8 mouse cellular contexts compared by ENCODE assay signal in genomic region chr7:75456152-75456888, GRCm38 (mm10). TPM values are rescaled to one million over a fixed set of nuclear protein-coding genes. Genes with fewer than 3 reads are reported as not detected.
A peak's percentile ranks its signal among the peaks of the same experiment; 100 is the strongest.
DNase-seq lines count a peak whose midpoint lies in the region; ATAC-seq and TF ChIP-seq lines count a peak whose summit lies in the region.

No protein-coding gene starts in this region.

- TF ChIP-seq POLR2A in limb, embryonic 14.5 days (IDR thresholded peaks at IDR 0.05; ENCODE audit: borderline replicate concordance, extremely low read depth, insufficient read depth, insufficient read length), result no peak

- no peaks in the 10 kb centered on the region for H3K9me3 ChIP-seq in embryonic facial prominence, embryonic 15.5 days (replicated peaks)
- no peaks in the 10 kb centered on the region for H3K9me3 ChIP-seq in limb, embryonic 14.5 days (ENCODE audit: control insufficient read depth, low read length)
- H3K9me3 ChIP-seq in neural tube, embryonic 15.5 days (replicated peaks), result no peaks in the 10 kb centered on the region

- H3K9ac ChIP-seq in embryonic facial prominence, embryonic 15.5 days, result peak overlapping the region; percentile 98
- H3K9ac ChIP-seq in limb, embryonic 14.5 days (ENCODE audit: low read depth, low read length, severe bottlenecking), result peak overlapping the region; percentile 93
- peak overlapping the region; percentile 72 for H3K9ac ChIP-seq in neural tube, embryonic 15.5 days (replicated peaks)

- H3K4me2 ChIP-seq in embryonic facial prominence, embryonic 15.5 days (replicated peaks), result peak overlapping the region; percentile 72
- H3K4me2 ChIP-seq in limb, embryonic 14.5 days (replicated peaks; ENCODE audit: low read depth, low read length, severe bottlenecking), result peak overlapping the region; percentile 75
- H3K4me2 ChIP-seq in neural tube, embryonic 15.5 days, result peak overlapping the region; percentile 81

- H3K4me3 ChIP-seq in embryonic facial prominence, embryonic 15.5 days (replicated peaks), result peak overlapping the region; percentile 92
- H3K4me3 ChIP-seq in limb, embryonic 14.5 days (replicated peaks; ENCODE audit: low read length), result peak overlapping the region; percentile 89
- H3K4me3 ChIP-seq in neural tube, embryonic 15.5 days (replicated peaks), result peak overlapping the region; percentile 97

- H3K4me1 ChIP-seq in embryonic facial prominence, embryonic 15.5 days, result peaks cover 9% of the 10 kb centered on the region
- peaks cover 9% of the 10 kb centered on the region for H3K4me1 ChIP-seq in limb, embryonic 14.5 days (ENCODE audit: control insufficient read depth, insufficient read depth, low read length)
- H3K4me1 ChIP-seq in neural tube, embryonic 15.5 days, result peaks cover 11% of the 10 kb centered on the region

- peak; percentile 40 for DNase-seq in CD4-positive, CD25-positive, alpha-beta regulatory T cell, adult 2 months (ENCODE audit: low read depth, low spot score)
- peak; percentile 33 for DNase-seq in 3T3-L1 (ENCODE audit: low read depth, low spot score)
- peak; percentile 21 for DNase-seq in limb, embryonic 14.5 days (ENCODE audit: low spot score)
- no peak for DNase-seq in spleen, postnatal 14 days (ENCODE audit: low spot score in 2 of 2)
- DNase-seq in urinary bladder, adult 2 months (ENCODE audit: low spot score), result no peak

- H3K36me3 ChIP-seq in embryonic facial prominence, embryonic 15.5 days, result no peaks in the 10 kb centered on the region
- H3K36me3 ChIP-seq in limb, embryonic 14.5 days (ENCODE audit: control insufficient read depth, insufficient read depth, low read length), result no peaks in the 10 kb centered on the region
- H3K36me3 ChIP-seq in neural tube, embryonic 15.5 days, result no peaks in the 10 kb centered on the region

- H3K27ac ChIP-seq in embryonic facial prominence, embryonic 15.5 days (replicated peaks), result peak overlapping the region; percentile 99
- H3K27ac ChIP-seq in limb, embryonic 14.5 days (replicated peaks; ENCODE audit: low read depth, low read length), result peak overlapping the region; percentile 99
- peak overlapping the region; percentile 96 for H3K27ac ChIP-seq in neural tube, embryonic 15.5 days (replicated peaks)

- no peaks in the 10 kb centered on the region for H3K27me3 ChIP-seq in embryonic facial prominence, embryonic 15.5 days
- no peaks in the 10 kb centered on the region for H3K27me3 ChIP-seq in limb, embryonic 14.5 days (ENCODE audit: control insufficient read depth, insufficient read depth, low read length)
- no peaks in the 10 kb centered on the region for H3K27me3 ChIP-seq in neural tube, embryonic 15.5 days (replicated peaks)

- WGBS in embryonic facial prominence, embryonic 15.5 days, result 2% methylated on average over 25 of the region's 25 CpGs
- 4% methylated on average over 24 of the region's 25 CpGs for WGBS in limb, embryonic 14.5 days
- 1% methylated on average over 24 of the region's 25 CpGs for WGBS in neural tube, embryonic 15.5 days

- ATAC-seq in CD4-positive, CD25-positive, alpha-beta regulatory T cell, adult 4 months, result no peak
- ATAC-seq in embryonic facial prominence, embryonic 15.5 days (ENCODE audit: insufficient number of reproducible peaks, low FRiP score, low TSS enrichment, low read depth), result no peak
- ATAC-seq in limb, embryonic 14.5 days (ENCODE audit: low FRiP score, low read depth), result no peak
- no peak for ATAC-seq in neural tube, embryonic 15.5 days (ENCODE audit: low FRiP score)

RNA-seq across cellular contexts. Expression of gene Akap13, which starts 1.0 kb away (rescaled TPM):
- polyA plus RNA-seq in CD4-positive, CD25-positive, alpha-beta regulatory T cell, adult 4 months (2017; shearing (Covaris generic)), result 100 to 1,000 TPM; 382 to 420 TPM
- 46.1 and 47.6 TPM in 2 replicates for polyA plus RNA-seq in embryonic facial prominence, embryonic 15.5 days (2015; fragmentation: Nextera tagmentation; extraction: Ambion mirVana)
- polyA plus RNA-seq in limb, embryonic 14.5 days (2012; rRNA removed), result 18.7 and 20.3 TPM in 2 replicates
- polyA plus RNA-seq in limb, embryonic 14.5 days (2014; fragmentation: Nextera tagmentation; extraction: Ambion mirVana), result 50.3 and 51.4 TPM in 2 replicates
- polyA plus RNA-seq in neural tube, embryonic 15.5 days (2015; fragmentation: Nextera tagmentation; extraction: Ambion mirVana), result 14.3 and 22.0 TPM in 2 replicates
- polyA plus RNA-seq in urinary bladder, adult 2 months (2012; rRNA removed), result 27.1 and 35.6 TPM in 2 replicates

Comparison
In these comparisons a context has a peak if more than half of its experiments do, and no peak if none do; other contexts are left out.
1. DNase-seq: peak in CD4-positive, CD25-positive, alpha-beta regulatory T cell, adult 2 months (single experiment), 3T3-L1 (single experiment) and limb, embryonic 14.5 days (single experiment); none in spleen, postnatal 14 days (0 of 2) and urinary bladder, adult 2 months (single experiment).
2. Peak in every context shown above with its lines, with median percentiles within 50 percentile points of each other: H3K27ac ChIP-seq, H3K4me2 ChIP-seq, H3K4me3 ChIP-seq and H3K9ac ChIP-seq.